Mouse (Mus musculus) adrenal gland, adult 8-10 months (tissue): ENCODE data around the gene Cyp2j5. TPM values are rescaled to one million over a fixed set of nuclear protein-coding genes. Genes with fewer than 3 reads are reported as not detected.

Source experiments
- total RNA-seq, 4 experiments: library from RNA; stranded (reverse); gene quantifications; 2 replicates each; pipeline ENCODE4 v1.2.4; 2022

Gene Cyp2j5
- total RNA-seq, 4 experiments from 2014 or later, result 0.09 to 0.16 TPM; not detected in 2

Other genes with a start within 250 kb of the Cyp2j5 start
- under 1 TPM in 1 of 4 experiments, not detected in 3; 0.22 TPM for gene Cyp2j8, start 156.8 kb downstream of the Cyp2j5 start, total RNA-seq
- 1 to 10 TPM; 3.8 to 6.5 (median 5.0) TPM for gene Cyp2j6, start 110.5 kb downstream of the Cyp2j5 start, total RNA-seq
- gene Cyp2j9, start 72.6 kb downstream of the Cyp2j5 start, total RNA-seq, result 1 to 10 TPM; 1.1 to 3.0 (median 1.5) TPM
- gene Gm12695, start 121.0 kb upstream of the Cyp2j5 start, total RNA-seq, result not detected